Mouse (Mus musculus) embryonic facial prominence, embryonic 10.5 days (tissue): Measurements from ENCODE around the gene Pde6b. TPM values are rescaled to one million over a fixed set of nuclear protein-coding genes. Genes with fewer than 3 reads are reported as not detected.

Experiments used
- DNase-seq: peaks from one replicate; pipeline ENCODE4 v3.0.0-alpha.2; 2017; ENCODE audit warnings: low spot score
- H3K27ac ChIP-seq: fragments of 300-500 bp; sonication (generic); replicated peaks from 2 replicates; pipeline ENCODE4 v1.5.1; 2016; ENCODE audit warnings: mild to moderate bottlenecking
- H3K27me3 ChIP-seq: fragments of 300-500 bp; sonication (generic); replicated peaks from 2 replicates; pipeline ENCODE4 v1.6.1; 2016; ENCODE audit warnings: low read depth, mild to moderate bottlenecking; ENCODE audit not compliant: poor library complexity, severe bottlenecking
- H3K36me3 ChIP-seq: fragments of 300-500 bp; sonication (generic); replicated peaks from 2 replicates; pipeline ENCODE4 v1.6.1; 2016; ENCODE audit warnings: mild to moderate bottlenecking, moderate library complexity
- H3K4me1 ChIP-seq: fragments of 300-500 bp; sonication (generic); 2 replicates; pipeline ENCODE4 v1.6.1; 2016
- H3K4me3 ChIP-seq: fragments of 300-500 bp; sonication (generic); 2 replicates; pipeline ENCODE4 v1.5.1; 2016; ENCODE audit warnings: mild to moderate bottlenecking, moderate library complexity
- H3K9me3 ChIP-seq: fragments of 300-500 bp; sonication (generic); 2 replicates; pipeline ENCODE4 v1.6.1; 2016; ENCODE audit warnings: mild to moderate bottlenecking
- WGBS: fragments of 180-500 bp; shearing (Covaris S2); methylation state at CpG from one replicate; pipeline ENCODE4 v1.1.7; 2016; 5-methylcytosine and 5-hydroxymethylcytosine counted together
- polyA plus RNA-seq: library from polyadenylated mRNA; unstranded; fragments of >200 nt; fragmentation: Nextera tagmentation; extraction: Ambion mirVana; gene quantifications from 2 replicates; pipeline ENCODE4 v1.2.1, GENCODE M21; 2016

Gene Pde6b
- polyA plus RNA-seq, 1 experiment from 2014 or later = 0.39 TPM

DNA sequence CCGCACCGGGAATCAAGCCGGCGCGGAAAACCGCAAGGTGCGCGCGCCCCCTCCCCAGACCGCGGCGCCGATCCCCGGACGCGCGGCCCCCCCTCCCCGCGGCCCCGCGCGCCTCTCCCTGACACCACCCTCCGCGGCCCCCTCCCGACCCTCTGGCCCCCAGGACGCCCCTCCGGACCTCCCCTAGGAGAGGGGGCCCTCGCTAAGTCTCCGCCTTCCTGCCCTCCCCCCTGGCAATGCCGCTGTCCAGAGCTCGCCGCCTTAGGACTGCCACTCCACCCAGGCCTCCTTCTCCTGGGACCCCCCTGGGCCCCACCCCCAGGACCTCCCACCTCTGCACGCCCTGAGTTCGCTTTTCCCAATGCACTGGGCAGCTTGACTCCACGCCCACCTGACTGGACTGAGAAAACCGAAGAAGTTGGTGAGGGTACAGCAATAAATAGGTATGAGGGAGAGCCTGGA, 20.3 kb upstream of the Pde6b start, which contains the start of gene Gm42517:
Gm42517 (minus strand) TSS at position 52 of the 462 bp plus-strand sequence.
- H3K27me3 ChIP-seq = peaks cover 100% of the 10 kb centered on the region
- peak; percentile 47 for DNase-seq
- H3K36me3 ChIP-seq = no peaks in the 10 kb centered on the region
- 2% methylated on average over 30 of the region's 36 CpGs for WGBS
- 0 out of 2 replicates have a peak within 1 kb of the TSS, but pooled peaks have one; percentile 44 for H3K27ac ChIP-seq
- no peaks in the 10 kb centered on the region for H3K9me3 ChIP-seq
- peaks cover 27% of the 10 kb centered on the region for H3K4me1 ChIP-seq
- peak within 1 kb of the TSS; percentile 63 for H3K4me3 ChIP-seq

DNA sequence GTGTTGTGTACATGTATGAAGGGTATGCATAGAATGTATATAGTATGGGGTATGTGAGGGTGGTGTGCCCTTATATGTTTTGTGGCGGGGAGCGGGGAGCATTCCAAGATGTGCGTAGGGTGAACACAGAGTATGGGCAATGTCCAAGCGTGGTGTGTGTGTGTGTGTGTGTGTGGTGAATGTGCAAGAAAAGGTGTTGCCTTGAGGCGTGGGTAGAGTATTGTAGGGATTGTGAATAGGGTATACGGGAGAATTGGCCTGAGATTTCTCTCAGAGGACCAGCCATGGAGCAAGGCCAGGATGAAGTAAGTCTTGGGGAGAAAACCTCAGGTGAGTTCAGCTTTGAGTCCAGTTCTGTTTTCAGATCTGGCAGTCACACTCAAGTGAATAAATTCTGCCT, 19.7 kb upstream of the Pde6b start:
- Histone ChIP-seq H3K9me3 (no peaks in the 10 kb centered on the region), H3K27ac (no peak overlapping the region), H3K4me1 (peaks cover 27% of the 10 kb centered on the region), H3K4me3 (peak overlapping the region; percentile 48), H3K36me3 (no peaks in the 10 kb centered on the region), H3K27me3 (peaks cover 100% of the 10 kb centered on the region)
- WGBS = 5% methylated on average over 6 of the region's 6 CpGs
- peak; percentile 36 for DNase-seq

DNA sequence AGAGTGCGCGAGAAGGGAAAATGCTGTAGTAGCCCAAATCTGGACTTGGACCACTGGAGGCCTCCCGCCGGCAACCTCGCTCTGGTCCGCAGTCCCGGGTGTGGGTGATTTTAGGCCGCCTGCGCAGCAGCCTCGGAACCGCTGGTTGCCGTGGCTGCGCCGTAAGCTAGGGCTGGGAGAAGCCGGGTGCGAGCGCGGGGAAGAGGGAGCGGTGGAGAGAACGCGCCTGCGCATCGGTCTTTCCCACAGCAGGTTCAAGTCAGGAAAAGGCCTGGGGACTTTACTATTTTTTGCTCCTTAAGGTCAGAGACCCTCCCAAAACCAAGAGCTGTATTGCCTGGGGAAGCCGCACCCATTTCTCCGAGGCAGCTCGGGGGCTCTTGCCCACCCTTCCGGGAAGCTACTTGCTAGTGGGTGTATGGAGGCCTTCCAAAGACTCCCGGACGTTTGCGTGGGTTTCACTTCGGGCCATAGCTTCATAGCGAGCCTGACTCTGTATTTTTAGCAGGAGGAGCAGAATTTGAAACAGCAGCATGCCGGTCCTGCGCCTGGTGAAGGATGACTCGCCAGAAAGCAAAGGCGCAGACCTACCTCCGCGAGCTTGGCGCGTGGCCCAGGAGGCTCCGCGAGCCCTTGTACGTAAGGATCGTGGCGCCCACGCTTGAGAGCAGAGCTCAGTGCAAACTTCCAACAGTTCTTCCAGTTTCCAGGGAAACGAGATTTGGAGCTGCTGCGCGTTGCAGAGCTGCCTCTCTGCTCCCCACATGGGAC, 19.2 kb upstream of the Pde6b start:
- peaks cover 100% of the 10 kb centered on the region for H3K27me3 ChIP-seq
- peak; percentile 61 for DNase-seq
- H3K9me3 ChIP-seq = no peaks in the 10 kb centered on the region
- no peak overlapping the region for H3K27ac ChIP-seq
- under 1% methylated on average over 49 of the region's 49 CpGs for WGBS
- H3K4me3 ChIP-seq = peak overlapping the region; percentile 48
- peaks cover 27% of the 10 kb centered on the region for H3K4me1 ChIP-seq
- no peaks in the 10 kb centered on the region for H3K36me3 ChIP-seq

DNA sequence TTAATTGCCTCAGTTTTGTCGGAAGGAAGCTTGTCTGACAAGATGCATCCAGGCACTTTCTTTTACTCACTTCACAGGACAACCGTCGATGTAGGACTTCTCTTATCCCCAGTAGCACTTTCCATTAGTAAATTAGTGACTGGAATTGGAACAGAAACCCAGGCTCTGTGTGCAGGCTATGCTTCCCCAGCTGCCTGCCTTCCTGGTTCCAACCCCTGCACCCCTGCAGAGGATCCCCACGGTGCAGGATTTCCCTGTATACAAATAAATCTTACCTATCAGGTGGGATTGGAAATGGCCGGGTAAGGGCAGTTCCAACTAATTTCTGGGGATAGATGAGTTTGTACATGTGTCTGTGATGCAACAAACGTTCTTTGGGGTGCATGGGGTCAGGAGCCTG, 18.2 kb upstream of the Pde6b start:
- Histone ChIP-seq H3K4me3 (no peak overlapping the region), H3K27ac (no peak overlapping the region), H3K36me3 (no peaks in the 10 kb centered on the region), H3K4me1 (peaks cover 30% of the 10 kb centered on the region), H3K9me3 (no peaks in the 10 kb centered on the region), H3K27me3 (peaks cover 95% of the 10 kb centered on the region)
- 3% methylated on average over 6 of the region's 6 CpGs for WGBS
- peak; percentile 13 for DNase-seq

DNA sequence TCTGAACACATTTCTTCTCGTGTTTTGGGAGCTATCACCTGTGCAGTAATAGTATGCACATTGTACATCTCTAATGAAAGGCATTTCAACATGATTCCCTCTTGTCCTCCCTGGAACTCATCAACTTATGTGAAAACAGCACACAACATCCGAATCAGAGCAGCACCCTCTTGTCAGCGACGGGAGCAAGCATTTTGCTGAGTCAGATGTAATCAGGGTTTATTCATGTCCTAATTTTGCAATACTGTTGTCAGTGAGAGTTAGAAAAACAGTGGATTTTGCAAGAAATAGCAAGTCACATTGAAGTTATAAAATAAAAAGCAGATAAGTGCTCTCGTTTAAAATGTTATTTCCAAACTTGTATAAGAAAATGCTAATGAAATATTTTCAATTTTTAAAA, 14.1 kb upstream of the Pde6b start:
- H3K4me1 ChIP-seq = peaks cover 7% of the 10 kb centered on the region
- no peak overlapping the region for H3K4me3 ChIP-seq
- WGBS = 75% methylated on average over 5 of the region's 5 CpGs
- peaks cover 57% of the 10 kb centered on the region for H3K27me3 ChIP-seq
- H3K36me3 ChIP-seq = no peaks in the 10 kb centered on the region
- H3K27ac ChIP-seq = no peak overlapping the region
- no peak for DNase-seq
- H3K9me3 ChIP-seq = no peaks in the 10 kb centered on the region

DNA sequence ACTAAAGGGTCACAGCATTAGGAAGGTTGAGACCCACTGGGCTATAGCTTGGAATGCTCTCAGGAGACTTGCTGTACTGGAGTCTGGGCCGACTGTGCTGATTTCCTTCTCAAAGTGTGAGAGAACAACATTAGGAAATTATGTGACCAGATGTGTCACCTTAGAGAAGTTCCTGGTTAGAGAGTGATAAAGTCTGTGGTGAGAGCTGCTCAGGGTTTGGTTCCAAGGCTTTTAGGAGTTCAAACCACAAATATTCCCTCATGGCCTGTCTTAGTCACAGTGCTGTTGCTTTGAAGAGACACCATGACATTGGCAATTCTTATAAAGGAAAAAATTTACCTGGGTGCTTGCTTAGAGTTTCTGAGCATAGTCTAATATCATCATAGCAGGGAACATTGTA, 12.1 kb upstream of the Pde6b start:
- Histone ChIP-seq H3K9me3 (no peaks in the 10 kb centered on the region), H3K4me1 (peaks cover 3% of the 10 kb centered on the region; the same call in 1 of the 2 replicates), H3K4me3 (no peak overlapping the region), H3K27me3 (peaks cover 41% of the 10 kb centered on the region), H3K27ac (no peak overlapping the region), H3K36me3 (no peaks in the 10 kb centered on the region)
- WGBS = 73% methylated on average over 1 of the region's 1 CpGs
- DNase-seq = no peak

DNA sequence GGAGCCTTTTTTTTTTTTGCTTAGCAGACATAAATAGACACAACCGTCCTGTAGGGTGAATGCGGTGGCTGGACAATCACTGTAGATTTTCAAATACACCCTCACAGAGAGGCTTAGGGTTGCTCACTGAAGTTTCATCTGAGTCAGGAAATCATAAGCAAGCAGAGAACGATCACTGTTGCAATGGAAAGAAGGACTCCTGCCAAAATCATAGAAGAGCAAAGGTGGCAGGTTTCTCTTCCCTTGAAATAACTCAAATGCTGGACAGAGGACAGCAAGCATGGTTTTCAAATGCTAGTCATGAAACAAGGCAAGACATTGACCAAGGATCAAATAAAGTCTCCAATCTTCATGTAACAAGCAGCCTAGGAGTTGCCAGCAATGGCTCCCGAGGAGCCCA, 9.8 kb upstream of the Pde6b start:
- H3K27me3 ChIP-seq = peaks cover 18% of the 10 kb centered on the region
- H3K4me3 ChIP-seq = no peak overlapping the region
- DNase-seq = no peak
- WGBS = 89% methylated on average over 4 of the region's 4 CpGs
- no peak overlapping the region for H3K27ac ChIP-seq
- H3K36me3 ChIP-seq = no peaks in the 10 kb centered on the region
- H3K4me1 ChIP-seq = peaks cover 3% of the 10 kb centered on the region; the same call in 1 of the 2 replicates
- no peaks in the 10 kb centered on the region for H3K9me3 ChIP-seq

DNA sequence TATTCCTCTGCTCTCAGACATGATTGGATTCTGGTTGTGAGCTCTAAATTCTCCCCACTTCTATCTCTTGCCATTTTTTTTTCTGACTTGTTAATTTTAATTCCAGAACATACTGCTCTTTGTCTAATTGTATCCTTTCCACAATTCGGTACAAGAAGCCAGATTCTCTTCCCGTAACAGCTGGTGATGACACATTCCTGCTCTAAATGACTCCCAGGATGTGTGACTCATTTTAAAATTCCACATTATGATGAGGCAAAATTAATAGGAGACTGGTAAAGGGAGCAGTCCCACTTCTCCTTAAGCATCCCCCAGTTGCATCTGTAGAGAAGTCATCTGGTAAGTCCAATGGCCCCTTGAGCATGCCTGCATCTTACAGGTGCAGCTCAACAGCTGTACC, 2.6 kb upstream of the Pde6b start:
- Histone ChIP-seq H3K9me3 (no peaks in the 10 kb centered on the region), H3K27ac (no peak overlapping the region), H3K4me3 (no peak overlapping the region), H3K27me3 (no peaks in the 10 kb centered on the region), H3K36me3 (no peaks in the 10 kb centered on the region), H3K4me1 (no peaks in the 10 kb centered on the region)
- DNase-seq = no peak
- WGBS = 83% methylated on average over 2 of the region's 2 CpGs

DNA sequence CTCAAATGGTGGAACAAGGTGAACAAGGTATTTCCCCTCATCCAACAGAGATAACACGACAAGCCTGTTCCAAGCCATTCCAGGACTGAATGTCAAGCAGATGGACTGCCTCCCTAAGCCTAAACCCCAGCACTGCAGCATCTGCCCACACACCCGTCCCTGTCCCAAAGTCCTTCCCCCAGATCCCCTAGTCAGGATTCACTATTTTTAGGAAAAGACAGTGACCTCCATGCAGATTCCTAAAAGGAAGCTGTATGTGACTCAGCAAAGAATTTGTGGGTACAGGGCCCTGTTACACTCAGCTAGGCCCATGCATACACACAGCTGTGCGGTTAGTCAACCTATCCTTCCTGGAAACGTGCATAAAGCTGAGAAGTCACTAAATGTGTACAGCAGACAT, 1.7 kb upstream of the Pde6b start:
- WGBS = 76% methylated on average over 4 of the region's 4 CpGs
- Histone ChIP-seq H3K9me3 (no peaks in the 10 kb centered on the region), H3K36me3 (no peaks in the 10 kb centered on the region), H3K27ac (no peak overlapping the region), H3K4me3 (no peak overlapping the region), H3K4me1 (no peaks in the 10 kb centered on the region), H3K27me3 (no peaks in the 10 kb centered on the region)
- DNase-seq = no peak

DNA sequence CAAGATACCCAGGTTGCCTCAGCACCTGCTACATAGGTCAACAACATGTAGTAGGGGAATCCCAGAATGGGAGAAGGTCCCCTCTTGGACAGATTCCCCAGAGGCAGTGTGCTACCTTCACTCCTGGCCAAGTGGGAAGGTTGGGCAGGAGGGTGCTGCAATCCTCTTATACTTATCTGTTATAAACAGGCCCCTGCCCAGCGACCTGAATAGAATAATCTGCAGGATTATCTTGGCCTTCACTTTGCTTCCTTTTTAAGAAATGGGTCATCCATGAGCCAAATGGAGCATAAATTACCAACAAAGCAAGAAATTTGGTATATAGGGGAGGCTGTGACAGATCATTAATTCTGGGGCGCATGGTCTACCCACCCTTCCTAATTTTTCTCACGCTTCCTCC, 1.6 kb downstream of the Pde6b start:
- H3K9me3 ChIP-seq = no peaks in the 10 kb centered on the region
- H3K27ac ChIP-seq = no peak overlapping the region
- no peak for DNase-seq
- no peaks in the 10 kb centered on the region for H3K36me3 ChIP-seq
- no peaks in the 10 kb centered on the region for H3K27me3 ChIP-seq
- H3K4me1 ChIP-seq = no peaks in the 10 kb centered on the region
- 81% methylated on average over 3 of the region's 3 CpGs for WGBS
- no peak overlapping the region for H3K4me3 ChIP-seq

DNA sequence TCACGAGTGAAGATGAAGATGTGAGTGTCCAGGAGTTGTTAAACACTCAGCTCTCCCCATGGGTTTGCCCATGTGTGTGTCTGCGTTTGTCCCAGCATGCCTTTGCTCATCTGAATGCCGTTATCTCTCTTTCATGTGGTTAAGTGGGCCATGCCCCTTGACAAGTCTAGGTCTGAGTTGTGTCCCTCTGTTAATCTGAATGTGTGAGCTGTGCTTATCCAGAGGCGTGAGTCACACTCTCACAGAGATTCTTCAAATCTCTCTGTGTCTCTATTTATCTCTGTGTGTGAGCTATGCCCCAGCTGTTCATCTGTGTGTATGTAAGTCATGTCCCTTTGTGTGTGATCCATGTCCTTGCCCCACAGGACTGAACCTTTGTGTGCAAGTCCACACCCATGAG, 15.3 kb downstream of the Pde6b start:
- no peaks in the 10 kb centered on the region for H3K36me3 ChIP-seq
- WGBS = 75% methylated on average over 4 of the region's 4 CpGs
- no peak for DNase-seq
- H3K9me3 ChIP-seq = no peaks in the 10 kb centered on the region
- H3K4me3 ChIP-seq = no peak overlapping the region
- no peaks in the 10 kb centered on the region for H3K27me3 ChIP-seq
- H3K4me1 ChIP-seq = no peaks in the 10 kb centered on the region
- no peak overlapping the region for H3K27ac ChIP-seq

DNA sequence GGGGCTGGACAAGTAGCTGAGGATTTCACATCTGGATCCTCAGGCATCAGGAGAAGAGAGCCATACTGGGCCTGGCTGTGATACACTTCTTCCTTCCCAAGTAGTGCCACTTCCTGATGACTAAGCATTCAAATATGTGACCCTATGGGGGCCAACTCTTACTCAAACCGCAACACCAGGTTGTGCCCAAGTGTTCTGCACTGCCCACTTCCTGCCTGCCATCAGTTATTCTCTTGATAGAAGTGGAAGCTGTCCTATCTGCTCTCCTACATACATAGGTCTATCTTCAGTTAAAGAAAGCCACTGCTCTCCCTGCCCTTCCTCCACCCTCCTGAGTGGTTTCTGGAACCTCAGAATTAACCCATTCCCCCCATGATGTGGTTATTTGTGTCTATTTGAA, 17.3 kb downstream of the Pde6b start:
- no peaks in the 10 kb centered on the region for H3K4me1 ChIP-seq
- no peak overlapping the region for H3K27ac ChIP-seq
- no peaks in the 10 kb centered on the region for H3K36me3 ChIP-seq
- H3K4me3 ChIP-seq = no peak overlapping the region
- no peaks in the 10 kb centered on the region for H3K9me3 ChIP-seq
- 74% methylated on average over 1 of the region's 1 CpGs for WGBS
- DNase-seq = no peak
- H3K27me3 ChIP-seq = no peaks in the 10 kb centered on the region

DNA sequence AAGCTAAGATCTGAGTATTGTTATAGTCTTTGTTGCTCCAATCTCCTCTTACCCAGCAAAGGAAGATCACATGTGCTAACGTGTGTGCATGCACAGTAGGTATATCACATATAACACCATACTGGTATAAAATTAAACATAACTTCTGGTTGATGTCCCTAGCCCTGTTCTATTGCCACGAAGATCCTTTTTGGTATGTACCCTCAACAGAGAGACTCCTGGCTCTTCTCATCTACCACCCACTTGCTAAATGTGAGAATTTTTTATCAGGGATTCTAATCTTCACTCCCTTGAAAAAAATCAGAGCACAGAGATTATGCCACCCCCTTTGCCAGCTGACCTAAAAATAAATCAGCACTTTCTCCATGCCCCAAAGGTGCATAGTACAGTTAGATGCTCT, 18.8 kb downstream of the Pde6b start:
- no peak overlapping the region for H3K4me3 ChIP-seq
- 78% methylated on average over 2 of the region's 2 CpGs for WGBS
- no peak overlapping the region for H3K27ac ChIP-seq
- DNase-seq = no peak
- no peaks in the 10 kb centered on the region for H3K36me3 ChIP-seq
- H3K9me3 ChIP-seq = no peaks in the 10 kb centered on the region
- H3K4me1 ChIP-seq = no peaks in the 10 kb centered on the region
- no peaks in the 10 kb centered on the region for H3K27me3 ChIP-seq
